Mouse (Mus musculus) heart, postnatal 0 days (tissue): ENCODE data around the gene Rhob.

Experiments
- CTCF ChIP-seq: IDR thresholded peaks from 2 replicates; pipeline ENCODE4 v1.5.1; 2016; ENCODE audit warnings: antibody characterized with exemption, control low read depth, low read depth
- EP300 ChIP-seq: IDR thresholded peaks from 2 replicates; pipeline ENCODE4 v1.6.1; 2016; ENCODE audit warnings: antibody characterized with exemption, low read depth

- TF ChIP-seq CTCF, result no peak
- no peak for TF ChIP-seq EP300
Measured at GRCm38 (mm10) chr12:8468221-8468865, 31.5 kb downstream of the Rhob start.
